Mouse (Mus musculus) erythroblast, embryonic 14.5 days (primary cell): Measurements from ENCODE around the gene Ascc1. TPM values are rescaled to one million over a fixed set of nuclear protein-coding genes. Genes with fewer than 3 reads are reported as not detected.

Source experiments
- H3K27me3 ChIP-seq: 2 replicates; pipeline ENCODE4 v1.6.1; 2012; ENCODE audit warnings: inconsistent platforms; ENCODE audit not compliant: control insufficient read depth
- H3K36me3 ChIP-seq: 2 replicates; pipeline ENCODE4 v1.6.1; 2012; ENCODE audit warnings: mild to moderate bottlenecking, inconsistent platforms; ENCODE audit not compliant: control insufficient read depth
- H3K4me1 ChIP-seq: 2 replicates; pipeline ENCODE4 v1.6.1; 2012; ENCODE audit warnings: inconsistent platforms; ENCODE audit not compliant: control insufficient read depth
- H3K4me3 ChIP-seq: replicated peaks from 2 replicates; pipeline ENCODE3; 2012; ENCODE audit warnings: moderate library complexity, mild to moderate bottlenecking, inconsistent platforms
- H3K9me3 ChIP-seq: 2 replicates; pipeline ENCODE4 v1.6.1; 2012; ENCODE audit warnings: low read length, inconsistent platforms, mixed read lengths; ENCODE audit not compliant: control insufficient read depth
- GATA1 ChIP-seq: IDR thresholded peaks from 2 replicates; pipeline ENCODE4 v1.6.1; 2012; ENCODE audit warnings: low read length, inconsistent platforms, mixed read lengths
- TAL1 ChIP-seq: IDR thresholded peaks from 3 replicates; pipeline ENCODE4 v1.6.1; 2012; ENCODE audit warnings: low read length, inconsistent platforms, mixed read lengths
- polyA plus RNA-seq: library from polyadenylated mRNA; stranded (reverse); fragments of >175 nt; gene quantifications from 2 replicates; pipeline ENCODE4 v1.2.3, GENCODE M21; 2012

Gene Ascc1
- polyA plus RNA-seq, 1 experiment: 7.4 TPM

DNA sequence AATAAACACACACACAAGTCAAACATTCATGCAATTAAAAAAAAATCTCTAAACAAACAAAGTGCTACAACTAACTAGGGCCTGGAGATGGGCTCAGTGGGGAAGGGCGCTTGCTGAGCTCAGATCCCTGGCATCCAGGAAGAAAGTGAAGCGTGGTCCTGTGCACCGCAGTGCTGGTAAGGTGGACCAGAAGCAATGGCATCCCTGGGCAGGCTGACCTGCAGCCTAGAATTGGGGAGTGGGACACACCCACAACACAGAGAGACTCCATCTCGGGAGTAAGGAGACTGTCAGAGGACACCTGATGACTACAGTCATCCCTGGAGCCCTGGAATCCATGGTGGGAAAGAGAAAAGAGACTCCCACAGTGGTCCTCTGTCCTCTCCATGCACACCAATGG lies 29.2 kb upstream of the Ascc1 start:
- Histone ChIP-seq H3K9me3 (no peaks in the 10 kb centered on the region), H3K4me1 (peaks cover 18% of the 10 kb centered on the region), H3K4me3 (no peak overlapping the region), H3K36me3 (no peaks in the 10 kb centered on the region), H3K27me3 (peaks cover 29% of the 10 kb centered on the region)
- TF ChIP-seq TAL1 (no peak), GATA1 (no peak)

DNA sequence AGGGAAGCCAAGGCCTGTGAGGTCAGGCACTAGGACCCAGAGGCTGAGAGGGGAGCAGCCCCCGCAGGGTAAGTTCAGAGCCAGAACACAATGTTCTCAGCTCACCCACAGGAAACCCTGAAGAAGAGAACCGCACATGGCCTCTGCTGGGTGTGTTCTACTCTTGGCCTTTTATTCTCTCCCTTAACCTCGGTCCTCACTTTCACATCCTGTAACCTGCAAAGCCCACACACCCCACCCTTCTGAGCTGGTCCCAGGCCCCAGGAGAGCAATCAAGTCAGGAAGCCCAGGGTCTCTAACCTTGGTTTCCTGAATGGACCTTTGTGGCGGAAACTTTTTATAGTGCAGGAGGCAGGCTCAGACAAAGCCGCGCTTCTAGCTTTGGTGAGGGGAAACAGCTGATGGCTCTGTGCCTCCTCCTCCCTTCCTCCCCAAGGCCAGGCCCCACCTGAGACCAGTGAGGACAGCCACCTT lies 28.4 kb upstream of the Ascc1 start:
- Histone ChIP-seq H3K4me3 (no peak overlapping the region), H3K9me3 (no peaks in the 10 kb centered on the region), H3K4me1 (peaks cover 18% of the 10 kb centered on the region), H3K36me3 (no peaks in the 10 kb centered on the region), H3K27me3 (peaks cover 25% of the 10 kb centered on the region)
- no peak for TF ChIP-seq GATA1
- TF ChIP-seq TAL1: no peak

DNA sequence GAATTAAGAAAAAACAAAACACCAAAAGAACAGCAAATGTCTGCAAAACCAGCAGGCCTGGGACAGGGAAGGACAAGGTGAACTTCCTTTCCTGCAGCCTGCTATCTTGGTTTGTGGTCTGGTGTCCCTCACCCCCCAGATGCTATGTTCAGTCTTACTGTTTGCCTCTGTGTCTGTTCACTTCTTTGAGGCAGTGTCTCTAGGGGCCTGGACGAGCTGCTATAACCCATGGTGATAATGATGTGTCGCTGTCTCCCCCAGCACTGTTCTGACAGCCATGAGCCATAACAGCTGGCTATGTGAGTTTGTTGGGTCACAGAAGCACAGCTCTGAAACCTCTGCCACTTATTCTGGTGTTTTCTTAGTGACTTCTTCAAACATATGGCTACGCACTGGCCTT lies 27.8 kb upstream of the Ascc1 start:
- H3K27me3 ChIP-seq: peaks cover 21% of the 10 kb centered on the region
- no peaks in the 10 kb centered on the region for H3K9me3 ChIP-seq
- TF ChIP-seq GATA1 (no peak), TAL1 (no peak)
- no peaks in the 10 kb centered on the region for H3K36me3 ChIP-seq
- peaks cover 15% of the 10 kb centered on the region for H3K4me1 ChIP-seq
- H3K4me3 ChIP-seq: no peak overlapping the region

DNA sequence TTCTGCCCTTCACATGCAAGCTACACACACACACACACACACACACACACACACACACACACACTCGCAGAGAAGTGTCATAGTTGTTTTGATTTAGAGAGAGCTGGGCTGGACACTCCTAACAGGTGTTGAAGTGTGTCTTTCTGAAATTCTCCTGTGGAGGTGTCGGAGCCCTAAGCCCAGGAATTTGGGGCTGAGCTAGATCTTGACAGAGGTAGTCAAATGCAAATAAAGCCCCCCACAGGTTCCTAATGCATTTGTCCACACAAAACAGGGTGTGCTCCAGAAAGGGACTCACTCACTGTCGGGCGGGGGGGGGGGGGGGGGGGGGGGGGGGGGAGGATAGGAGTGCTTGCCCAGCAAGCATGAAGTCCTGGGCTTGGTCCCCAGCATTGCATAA lies 25.5 kb upstream of the Ascc1 start:
- TF ChIP-seq TAL1: no peak
- TF ChIP-seq GATA1: no peak
- H3K4me1 ChIP-seq: 0 out of 2 replicates have a peak, but pooled peaks cover 2% of the 10 kb centered on the region

DNA sequence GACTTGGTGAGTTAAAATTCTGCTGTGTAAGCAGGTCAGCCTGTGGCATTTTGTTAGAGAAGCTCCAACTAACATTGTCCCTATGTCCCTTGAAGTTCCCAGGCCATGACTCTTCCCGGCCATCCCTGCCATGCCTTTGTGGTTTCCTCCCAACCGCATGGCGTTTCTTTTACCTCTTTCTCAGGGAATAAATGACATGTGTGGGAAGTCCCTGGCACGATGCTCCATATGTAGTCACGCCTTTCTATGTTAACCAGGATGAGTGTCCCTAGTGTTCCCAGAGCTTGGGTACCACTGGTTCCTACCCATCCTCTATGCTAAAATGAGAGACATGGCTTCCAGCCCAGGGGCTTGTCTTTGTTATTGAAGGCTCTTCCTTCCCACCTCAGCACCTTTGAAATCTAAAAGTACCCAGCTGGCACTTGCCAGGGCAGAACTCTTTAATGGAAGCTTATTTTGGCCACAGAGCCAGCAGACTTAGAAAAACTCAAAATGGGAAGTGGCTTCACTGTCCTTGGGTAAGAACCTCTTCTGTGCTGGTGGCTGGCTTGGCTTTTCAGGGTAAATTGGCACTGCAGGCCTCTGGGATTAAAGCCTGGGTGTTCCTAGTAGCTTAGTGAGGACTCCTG lies 24.8 kb upstream of the Ascc1 start:
- 0 out of 2 replicates have a peak, but pooled peaks cover 2% of the 10 kb centered on the region for H3K4me1 ChIP-seq
- H3K36me3 ChIP-seq: no peaks in the 10 kb centered on the region
- H3K9me3 ChIP-seq: no peaks in the 10 kb centered on the region
- H3K27me3 ChIP-seq: no peaks in the 10 kb centered on the region
- no peak overlapping the region for H3K4me3 ChIP-seq
- no peak for TF ChIP-seq GATA1

More for the DNA sequence above, 25.5 kb upstream of the Ascc1 start:
- Histone ChIP-seq H3K4me3 (no peak overlapping the region), H3K27me3 (no peaks in the 10 kb centered on the region), H3K9me3 (no peaks in the 10 kb centered on the region), H3K36me3 (no peaks in the 10 kb centered on the region)

DNA sequence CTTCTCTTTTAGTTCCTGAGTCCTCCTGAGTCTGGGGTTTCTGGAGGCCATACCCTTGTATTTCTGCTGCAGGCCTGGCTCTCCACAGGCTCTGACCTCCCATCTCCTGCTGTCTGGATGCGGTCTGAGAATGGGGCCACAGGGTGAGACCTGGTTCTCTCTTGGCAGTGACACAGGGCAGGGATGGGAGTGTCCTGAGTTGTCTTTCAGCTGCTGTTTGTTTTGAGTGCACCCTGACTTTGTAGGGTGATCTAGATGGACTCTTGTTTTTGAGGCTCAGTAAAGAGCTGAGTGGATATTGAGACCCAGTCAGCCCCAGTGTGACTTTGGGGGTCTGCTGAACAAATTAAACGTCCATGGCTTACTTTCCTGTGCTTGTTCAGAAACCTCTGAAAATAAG lies 24.2 kb upstream of the Ascc1 start:
- no peak for TF ChIP-seq TAL1
- no peak for TF ChIP-seq GATA1
- Histone ChIP-seq H3K4me1 (0 out of 2 replicates have a peak, but pooled peaks cover 2% of the 10 kb centered on the region), H3K4me3 (no peak overlapping the region), H3K9me3 (no peaks in the 10 kb centered on the region), H3K27me3 (no peaks in the 10 kb centered on the region), H3K36me3 (peaks cover 1% of the 10 kb centered on the region)

DNA sequence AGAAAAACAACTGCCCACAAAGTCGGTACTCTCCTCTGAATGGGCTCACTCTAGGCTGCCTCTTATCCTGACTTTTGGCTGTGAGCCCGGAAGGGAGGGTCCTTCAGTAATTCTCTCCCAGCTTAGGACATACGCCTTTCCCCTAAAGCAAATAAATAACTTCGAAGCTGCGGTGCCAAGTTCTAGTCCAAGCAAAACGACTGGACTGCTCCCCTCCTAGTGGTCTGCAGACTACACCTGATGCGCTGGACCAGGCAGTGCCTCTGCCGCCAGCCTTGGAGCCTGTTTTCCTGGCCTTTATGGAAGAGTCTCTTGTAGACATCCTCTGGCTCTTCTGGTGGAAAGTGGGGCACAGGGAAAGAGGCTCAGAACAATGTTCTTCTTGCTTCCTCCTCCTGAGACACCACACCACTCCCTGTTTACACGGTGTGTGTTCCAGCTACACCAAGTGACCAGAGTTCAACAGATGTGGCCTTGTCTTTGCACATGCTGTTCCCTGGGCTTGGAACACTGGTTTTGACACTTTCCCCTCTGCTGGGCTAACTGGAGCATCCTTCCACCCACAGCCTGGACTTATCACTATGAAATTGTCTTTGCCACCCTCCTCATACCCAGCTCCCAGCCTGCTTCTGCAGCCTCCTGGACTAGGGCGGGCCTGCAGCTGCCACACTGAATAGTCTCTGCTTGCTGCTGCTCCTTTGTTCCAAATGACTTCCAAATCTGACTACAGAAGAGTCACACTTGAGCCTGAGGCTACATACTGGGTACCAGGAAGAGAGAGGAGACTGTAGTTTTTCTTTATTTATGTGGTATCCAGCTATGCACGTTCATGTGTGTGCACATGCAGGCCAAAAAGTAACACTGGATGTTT lies 23.5 kb upstream of the Ascc1 start:
- no peak overlapping the region for H3K4me3 ChIP-seq
- TF ChIP-seq GATA1 (no peak), TAL1 (no peak)
- no peaks in the 10 kb centered on the region for H3K9me3 ChIP-seq
- no peaks in the 10 kb centered on the region for H3K27me3 ChIP-seq
- 0 out of 2 replicates have a peak, but pooled peaks cover 2% of the 10 kb centered on the region for H3K4me1 ChIP-seq
- H3K36me3 ChIP-seq: peaks cover 5% of the 10 kb centered on the region

DNA sequence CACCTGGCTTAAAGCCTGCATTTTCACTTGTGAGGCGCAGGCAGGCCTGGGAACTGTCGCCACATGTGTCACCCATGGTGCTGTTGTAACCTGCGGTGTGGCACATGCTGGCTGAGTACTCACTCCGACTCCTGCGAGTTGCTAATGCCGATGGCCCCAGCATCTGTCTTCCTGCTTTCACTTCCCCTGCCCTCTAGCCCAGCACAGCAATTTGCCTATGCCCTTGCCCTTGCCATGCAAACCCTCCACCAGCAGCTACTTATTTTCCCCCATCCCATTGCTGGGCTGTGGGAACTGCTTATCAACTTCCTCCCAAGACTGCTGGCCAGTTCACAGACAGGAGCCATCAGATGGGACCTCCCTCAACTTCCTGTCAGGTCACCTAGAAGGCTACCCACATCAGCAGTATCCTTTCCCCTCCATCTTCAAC lies 21.8 kb upstream of the Ascc1 start:
- no peak for TF ChIP-seq TAL1
- no peak for TF ChIP-seq GATA1
- Histone ChIP-seq H3K27me3 (no peaks in the 10 kb centered on the region), H3K4me1 (0 out of 2 replicates have a peak, but pooled peaks cover 2% of the 10 kb centered on the region), H3K9me3 (no peaks in the 10 kb centered on the region), H3K36me3 (peaks cover 17% of the 10 kb centered on the region), H3K4me3 (no peak overlapping the region)

DNA sequence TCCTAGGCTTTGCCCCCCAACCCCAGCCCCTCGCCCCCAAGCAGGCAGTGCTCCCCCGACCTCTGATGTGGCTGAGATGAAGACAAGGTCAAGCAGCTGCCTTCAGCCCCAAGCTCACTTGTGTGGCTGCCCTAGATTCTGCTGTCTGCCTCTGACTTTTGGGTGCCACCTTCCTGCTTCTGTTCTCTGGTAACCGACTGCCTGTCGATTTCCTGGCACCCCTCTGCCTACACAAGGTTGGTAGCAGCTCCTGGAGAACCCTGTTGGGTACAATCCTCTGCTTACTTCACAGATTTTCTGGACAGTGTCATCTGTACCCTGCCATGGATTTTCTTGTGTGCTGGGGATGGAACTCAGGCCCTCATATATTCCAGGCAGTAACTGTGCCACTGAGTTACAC lies 21.3 kb upstream of the Ascc1 start:
- no peaks in the 10 kb centered on the region for H3K9me3 ChIP-seq
- no peaks in the 10 kb centered on the region for H3K27me3 ChIP-seq
- H3K4me1 ChIP-seq: 0 out of 2 replicates have a peak, but pooled peaks cover 2% of the 10 kb centered on the region
- peaks cover 22% of the 10 kb centered on the region for H3K36me3 ChIP-seq
- no peak overlapping the region for H3K4me3 ChIP-seq
- TF ChIP-seq GATA1 (no peak), TAL1 (no peak)
